Mouse (Mus musculus) forebrain, embryonic 15.5 days (tissue): Measurements from ENCODE around the gene Nup210l. TPM values are rescaled to one million over a fixed set of nuclear protein-coding genes. Genes with fewer than 3 reads are reported as not detected.

Experiments used
- ATAC-seq: fragments of 200-750 bp; cut with Nextera tagmentation; replicated peaks from 2 replicates; pipeline ENCODE4 v1.8.0; 2017; ENCODE audit warnings: mild to moderate bottlenecking, moderate TSS enrichment, moderate library complexity
- H3K27ac ChIP-seq: fragments of 300-500 bp; sonication (generic); replicated peaks from 2 replicates; pipeline ENCODE4 v1.5.1; 2015; ENCODE audit warnings: mild to moderate bottlenecking, inconsistent platforms
- H3K27me3 ChIP-seq: fragments of 300-500 bp; sonication (generic); 2 replicates; pipeline ENCODE4 v1.6.1; 2015; ENCODE audit warnings: inconsistent platforms
- H3K36me3 ChIP-seq: fragments of 300-500 bp; sonication (generic); 2 replicates; pipeline ENCODE4 v1.6.1; 2015; ENCODE audit warnings: mild to moderate bottlenecking, inconsistent platforms
- H3K4me1 ChIP-seq: fragments of 300-500 bp; sonication (generic); 2 replicates; pipeline ENCODE4 v1.6.1; 2015; ENCODE audit warnings: inconsistent platforms
- H3K4me2 ChIP-seq: fragments of 300-500 bp; sonication (generic); replicated peaks from 2 replicates; pipeline ENCODE4 v1.6.1; 2015; ENCODE audit warnings: mild to moderate bottlenecking, inconsistent platforms
- H3K4me3 ChIP-seq: fragments of 300-500 bp; sonication (generic); 2 replicates; pipeline ENCODE4 v1.5.1; 2015; ENCODE audit warnings: mild to moderate bottlenecking, inconsistent platforms
- H3K9ac ChIP-seq: fragments of 300-500 bp; sonication (generic); replicated peaks from 2 replicates; pipeline ENCODE4 v1.6.1; 2015; ENCODE audit warnings: mild to moderate bottlenecking, inconsistent platforms
- H3K9me3 ChIP-seq: fragments of 300-500 bp; sonication (generic); 2 replicates; pipeline ENCODE4 v1.6.1; 2016; ENCODE audit warnings: inconsistent platforms
- WGBS: fragments of 180-500 bp; shearing (Covaris S2); methylation state at CpG from one replicate; pipeline ENCODE4 v1.1.7; 2015; ENCODE audit warnings: mixed read lengths; 5-methylcytosine and 5-hydroxymethylcytosine counted together
- polyA plus RNA-seq: library from polyadenylated mRNA; unstranded; fragments of >200 nt; fragmentation: Nextera tagmentation; extraction: Ambion mirVana; gene quantifications from 2 replicates; pipeline ENCODE4 v1.2.1, GENCODE M21; 2015

The Nup210l gene
- polyA plus RNA-seq, 1 experiment from 2014 or later = 0.23 TPM

GRCm38 (mm10) chr3:90080498-90080863, 23.5 kb upstream of the Nup210l start:
- H3K4me2 ChIP-seq = peak overlapping the region; percentile 63
- no peaks in the 10 kb centered on the region for H3K36me3 ChIP-seq
- peak overlapping the region; percentile 88 for H3K4me3 ChIP-seq
- H3K4me1 ChIP-seq = peaks cover 59% of the 10 kb centered on the region
- no peaks in the 10 kb centered on the region for H3K9me3 ChIP-seq
- peak overlapping the region; percentile 93 for H3K27ac ChIP-seq
- WGBS = 3% methylated on average over 6 of the region's 6 CpGs
- ATAC-seq = no peak
- H3K27me3 ChIP-seq = no peaks in the 10 kb centered on the region
- H3K9ac ChIP-seq = peak overlapping the region; percentile 81

- Histone ChIP-seq H3K4me1 (peaks cover 59% of the 10 kb centered on the region), H3K4me2 (peak overlapping the region; percentile 63), H3K27ac (no peak overlapping the region), H3K9me3 (no peaks in the 10 kb centered on the region), H3K36me3 (0 out of 2 replicates have a peak, but pooled peaks cover 3% of the 10 kb centered on the region), H3K4me3 (peak overlapping the region; percentile 88), H3K27me3 (no peaks in the 10 kb centered on the region), H3K9ac (peak overlapping the region; percentile 11; the same call in 1 of the 2 replicates)
- 82% methylated on average over 5 of the region's 5 CpGs for WGBS
- ATAC-seq = no peak
Measured at GRCm38 (mm10) chr3:90081365-90082240, 22.3 kb upstream of the Nup210l start.

GRCm38 (mm10) chr3:90083034-90083433, 20.9 kb upstream of the Nup210l start:
- H3K9ac ChIP-seq = peak overlapping the region; percentile 17; the same call in 1 of the 2 replicates
- H3K4me2 ChIP-seq = 0 out of 2 replicates have a peak overlapping the region, but pooled peaks have one; percentile 30
- ATAC-seq = no peak
- H3K9me3 ChIP-seq = no peaks in the 10 kb centered on the region
- peaks cover 55% of the 10 kb centered on the region for H3K4me1 ChIP-seq
- 51% methylated on average over 5 of the region's 5 CpGs for WGBS
- H3K27me3 ChIP-seq = no peaks in the 10 kb centered on the region
- H3K36me3 ChIP-seq = peaks cover 13% of the 10 kb centered on the region
- H3K4me3 ChIP-seq = no peak overlapping the region
- peak overlapping the region; percentile 65 for H3K27ac ChIP-seq

- H3K4me2 ChIP-seq = peak overlapping the region; percentile 30; the same call in 1 of the 2 replicates
- H3K27ac ChIP-seq = peak overlapping the region; percentile 65
- H3K9ac ChIP-seq = no peak overlapping the region
- peaks cover 52% of the 10 kb centered on the region for H3K4me1 ChIP-seq
- no peaks in the 10 kb centered on the region for H3K9me3 ChIP-seq
- no peak for ATAC-seq
- 52% methylated on average over 3 of the region's 3 CpGs for WGBS
- no peak overlapping the region for H3K4me3 ChIP-seq
- no peaks in the 10 kb centered on the region for H3K27me3 ChIP-seq
- H3K36me3 ChIP-seq = peaks cover 21% of the 10 kb centered on the region
Measured at GRCm38 (mm10) chr3:90083698-90084324, 20.1 kb upstream of the Nup210l start.

- H3K27ac ChIP-seq = peak overlapping the region; percentile 65; the same call in 1 of the 2 replicates
- H3K27me3 ChIP-seq = no peaks in the 10 kb centered on the region
- H3K36me3 ChIP-seq = peaks cover 30% of the 10 kb centered on the region
- H3K9ac ChIP-seq = no peak overlapping the region
- no peak overlapping the region for H3K4me3 ChIP-seq
- H3K4me1 ChIP-seq = peaks cover 49% of the 10 kb centered on the region
- WGBS = 80% methylated on average over 4 of the region's 4 CpGs
- no peaks in the 10 kb centered on the region for H3K9me3 ChIP-seq
- no peak for ATAC-seq
- no peak overlapping the region for H3K4me2 ChIP-seq
Measured at GRCm38 (mm10) chr3:90084790-90085189, 19.1 kb upstream of the Nup210l start.

- no peak overlapping the region for H3K4me2 ChIP-seq
- peaks cover 35% of the 10 kb centered on the region for H3K36me3 ChIP-seq
- no peaks in the 10 kb centered on the region for H3K9me3 ChIP-seq
- no peaks in the 10 kb centered on the region for H3K27me3 ChIP-seq
- no peak overlapping the region for H3K9ac ChIP-seq
- ATAC-seq = no peak
- no peak overlapping the region; the same call in 1 of the 2 replicates for H3K27ac ChIP-seq
- 85% methylated on average over 6 of the region's 6 CpGs for WGBS
- H3K4me3 ChIP-seq = no peak overlapping the region
- peaks cover 49% of the 10 kb centered on the region for H3K4me1 ChIP-seq
Measured at GRCm38 (mm10) chr3:90085281-90085680, 18.7 kb upstream of the Nup210l start.

- peaks cover 42% of the 10 kb centered on the region for H3K4me1 ChIP-seq
- H3K9ac ChIP-seq = no peak overlapping the region
- no peak overlapping the region for H3K4me3 ChIP-seq
- ATAC-seq = no peak
- WGBS = 87% methylated on average over 5 of the region's 5 CpGs
- H3K27ac ChIP-seq = no peak overlapping the region
- peaks cover 43% of the 10 kb centered on the region for H3K36me3 ChIP-seq
- H3K27me3 ChIP-seq = no peaks in the 10 kb centered on the region
- H3K9me3 ChIP-seq = no peaks in the 10 kb centered on the region
- H3K4me2 ChIP-seq = no peak overlapping the region
Measured at GRCm38 (mm10) chr3:90086068-90086467, 17.9 kb upstream of the Nup210l start.

- peaks cover 16% of the 10 kb centered on the region for H3K4me1 ChIP-seq
- no peak for ATAC-seq
- no peak overlapping the region for H3K4me2 ChIP-seq
- H3K27ac ChIP-seq = no peak overlapping the region
- peaks cover 64% of the 10 kb centered on the region for H3K36me3 ChIP-seq
- H3K4me3 ChIP-seq = no peak overlapping the region
- H3K9me3 ChIP-seq = no peaks in the 10 kb centered on the region
- 98% methylated on average over 2 of the region's 2 CpGs for WGBS
- H3K27me3 ChIP-seq = no peaks in the 10 kb centered on the region
- no peak overlapping the region for H3K9ac ChIP-seq
Measured at GRCm38 (mm10) chr3:90088617-90089016, 15.3 kb upstream of the Nup210l start.

GRCm38 (mm10) chr3:90090892-90091291, 13.0 kb upstream of the Nup210l start:
- Histone ChIP-seq H3K36me3 (peaks cover 77% of the 10 kb centered on the region), H3K4me2 (no peak overlapping the region), H3K9me3 (no peaks in the 10 kb centered on the region), H3K4me3 (no peak overlapping the region), H3K27ac (no peak overlapping the region), H3K9ac (no peak overlapping the region), H3K4me1 (no peaks in the 10 kb centered on the region), H3K27me3 (no peaks in the 10 kb centered on the region)
- WGBS = 91% methylated on average over 6 of the region's 6 CpGs
- ATAC-seq = no peak

GRCm38 (mm10) chr3:90094453-90094852, 9.5 kb upstream of the Nup210l start:
- ATAC-seq = no peak
- no peak overlapping the region for H3K4me3 ChIP-seq
- H3K27me3 ChIP-seq = no peaks in the 10 kb centered on the region
- H3K9me3 ChIP-seq = no peaks in the 10 kb centered on the region
- H3K9ac ChIP-seq = no peak overlapping the region
- peaks cover 71% of the 10 kb centered on the region for H3K36me3 ChIP-seq
- no peak overlapping the region for H3K27ac ChIP-seq
- 94% methylated on average over 3 of the region's 3 CpGs for WGBS
- H3K4me2 ChIP-seq = no peak overlapping the region
- no peaks in the 10 kb centered on the region for H3K4me1 ChIP-seq

GRCm38 (mm10) chr3:90097928-90098327, 6.0 kb upstream of the Nup210l start:
- Histone ChIP-seq H3K27ac (no peak overlapping the region), H3K36me3 (peaks cover 49% of the 10 kb centered on the region), H3K4me2 (no peak overlapping the region), H3K4me1 (no peaks in the 10 kb centered on the region), H3K9ac (no peak overlapping the region), H3K27me3 (no peaks in the 10 kb centered on the region), H3K4me3 (no peak overlapping the region), H3K9me3 (no peaks in the 10 kb centered on the region)
- no peak for ATAC-seq
- WGBS = 85% methylated on average over 5 of the region's 5 CpGs

- Histone ChIP-seq H3K9ac (no peak overlapping the region), H3K4me2 (no peak overlapping the region), H3K9me3 (no peaks in the 10 kb centered on the region), H3K27me3 (no peaks in the 10 kb centered on the region), H3K4me3 (no peak overlapping the region), H3K4me1 (no peaks in the 10 kb centered on the region), H3K27ac (no peak overlapping the region), H3K36me3 (peaks cover 32% of the 10 kb centered on the region)
- 90% methylated on average over 3 of the region's 3 CpGs for WGBS
- ATAC-seq = no peak
Measured at GRCm38 (mm10) chr3:90101010-90101409, 2.9 kb upstream of the Nup210l start.
